Mouse (Mus musculus) liver, embryonic 14 days (tissue): ENCODE results near the gene Ppl. TPM values are rescaled to one million over a fixed set of nuclear protein-coding genes. Genes with fewer than 3 reads are reported as not detected.

ENCODE experiments used
- polyA plus RNA-seq: library from polyadenylated mRNA; depleted of rRNA; stranded (reverse); fragments of >200 nt; gene quantifications from 2 replicates; pipeline ENCODE4 v1.2.3, GENCODE M21; 2012; rRNA removed

Ppl gene
- 0.27 and 0.54 TPM in 2 replicates for polyA plus RNA-seq

GRCm38 (mm10) chr16:5132401-5132801 lies at the start of gene Ppl:
Ppl (minus strand) TSS chr16:5132421.

DNA sequence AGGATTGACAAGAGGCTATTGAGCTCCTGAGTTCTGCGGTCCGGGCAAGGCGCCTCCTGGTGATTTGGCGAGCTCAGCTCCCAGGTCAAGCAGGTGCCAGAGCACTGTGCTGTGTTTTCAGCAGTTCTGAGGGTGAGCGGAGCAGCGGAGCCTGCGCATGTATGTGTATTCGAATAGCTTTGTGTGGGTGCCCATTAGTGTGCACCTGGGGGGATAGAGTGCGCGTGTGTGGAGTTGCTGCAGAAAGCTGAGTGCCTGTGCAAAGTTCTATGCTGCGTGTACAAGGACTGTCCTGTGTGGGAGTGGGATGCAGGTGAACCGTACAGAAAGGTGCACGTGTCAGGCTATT lies 14.8 kb upstream of the Ppl start, which contains the start of gene Sec14l5:
TSS of gene Sec14l5 (plus strand) at position 73 of the 349 bp plus-strand sequence.

GRCm38 (mm10) chr16:5049774-5050234 lies 82.4 kb downstream of the Ppl start, which contains the start of the genes Glyr1 and Ubn1:
Glyr1 (minus strand) TSS chr16:5049863.
Ubn1 (plus strand) TSS chr16:5050057.

Other genes with a start within 250 kb of the Ppl start
- gene Mgrn1, start 246.2 kb downstream of the Ppl start, polyA plus RNA-seq = 12.4 and 15.5 TPM in 2 replicates
- 26.2 and 28.3 TPM in 2 replicates for gene Nudt16l1, start 193.7 kb downstream of the Ppl start, polyA plus RNA-seq
- gene Anks3, start 168.2 kb downstream of the Ppl start, polyA plus RNA-seq = 15.7 and 16.9 TPM in 2 replicates
- not detected in 2 replicates for gene Sept12, start 134.6 kb downstream of the Ppl start, polyA plus RNA-seq
- 11.0 and 11.4 TPM in 2 replicates for gene Smim22, start 125.1 kb downstream of the Ppl start, polyA plus RNA-seq
- 26.7 and 35.6 TPM in 2 replicates for gene Rogdi, start 118.9 kb downstream of the Ppl start, polyA plus RNA-seq
- gene Glyr1, start 82.6 kb downstream of the Ppl start, polyA plus RNA-seq = 26.4 and 29.9 TPM in 2 replicates
- 10.1 and 14.1 TPM in 2 replicates for gene Ubn1, start 82.4 kb downstream of the Ppl start, polyA plus RNA-seq
- gene Sec14l5, start 14.7 kb upstream of the Ppl start, polyA plus RNA-seq = 0.01 and 0.02 TPM in 2 replicates
- gene Nagpa, start 71.6 kb upstream of the Ppl start, polyA plus RNA-seq = 10.7 and 10.8 TPM in 2 replicates
- gene AU021092, start 89.9 kb upstream of the Ppl start, polyA plus RNA-seq = 0.46 and 0.55 TPM in 2 replicates
- 9.9 and 11.4 TPM in 2 replicates for gene Alg1, start 101.2 kb upstream of the Ppl start, polyA plus RNA-seq
- gene Eef2kmt, start 123.6 kb upstream of the Ppl start, polyA plus RNA-seq = 9.9 and 11.4 TPM in 2 replicates